Mouse (Mus musculus): ENCODE results near the gene Fras1. TPM values are rescaled to one million over a fixed set of nuclear protein-coding genes. Genes with fewer than 3 reads are reported as not detected.

Gene Fras1
- 0.32 TPM for polyA plus RNA-seq (2014; fragmentation: Illumina TruSeq; extraction: RNeasy Lipid Tissue Mini Kit (QIAGEN cat#74804); ENCODE audit: low read depth, low replicate concordance)

DNA sequence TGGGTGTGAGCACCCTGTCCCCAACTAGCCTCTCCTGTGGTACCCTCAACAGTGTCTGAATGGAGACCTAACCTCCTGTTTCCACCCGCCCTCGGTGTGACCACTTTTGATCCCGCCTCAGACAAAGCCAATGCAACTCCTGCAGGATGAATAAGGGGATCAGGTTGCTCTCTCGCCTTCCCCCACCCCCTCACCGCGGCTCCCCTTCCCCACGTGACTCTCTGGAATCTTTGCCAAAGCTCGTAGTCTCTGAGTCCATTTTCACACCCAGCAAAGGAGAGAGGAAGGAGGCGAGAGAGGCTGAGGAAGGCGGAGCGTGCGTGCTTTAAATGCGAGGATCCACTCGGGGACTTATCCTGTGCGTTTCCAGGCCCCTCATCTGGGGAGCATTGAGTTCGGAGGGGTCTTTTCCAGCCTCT, at the start of gene Fras1:
Fras1 (plus strand) TSS at position 389 of the 419 bp plus-strand sequence.

DNA sequence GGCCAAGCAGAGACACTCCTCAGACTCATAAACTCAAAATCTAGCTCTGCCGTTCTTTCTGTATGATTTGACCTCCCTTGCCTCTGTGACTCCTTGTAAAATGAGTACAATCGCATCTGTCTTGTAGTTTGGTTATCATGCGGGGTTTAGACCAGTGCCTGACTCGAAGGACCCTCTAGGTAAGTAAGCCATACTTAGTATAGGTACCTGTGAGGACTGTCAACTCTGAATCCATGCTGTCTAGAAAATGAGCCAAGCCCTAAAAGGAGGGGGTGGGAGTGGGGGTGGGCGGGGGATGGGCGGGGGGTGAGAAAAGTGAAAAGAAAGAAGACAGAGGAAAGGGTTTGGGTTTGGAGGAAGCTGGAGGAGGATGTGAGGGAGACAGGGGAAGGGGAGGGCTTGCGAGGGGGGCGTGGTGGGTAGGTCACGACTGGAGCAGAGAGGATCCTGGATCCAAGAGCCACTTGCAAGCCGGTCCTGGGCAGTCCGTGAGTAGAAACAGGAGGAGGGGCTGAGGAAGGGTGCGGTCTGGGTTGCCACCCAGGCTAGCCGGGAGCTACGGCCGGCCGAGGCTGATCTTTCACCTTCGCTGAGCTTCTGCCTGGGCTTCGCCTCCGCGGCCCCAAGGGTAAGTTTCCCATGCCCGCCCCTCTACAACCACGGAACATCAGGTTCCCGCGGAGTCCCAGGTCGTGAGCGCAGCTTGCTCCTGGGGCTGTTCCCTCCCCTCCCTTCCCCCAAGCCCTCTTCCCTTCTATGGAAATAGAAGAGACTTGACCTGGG, 419.4 kb downstream of the Fras1 start, which contains the start of gene Anxa3:
Anxa3 (plus strand) TSS at position 404 of the 783 bp plus-strand sequence.

Other genes with a start within 250 kb of the Fras1 start
- gene Cnot6l, start 209.8 kb upstream of the Fras1 start, polyA plus RNA-seq (2014; fragmentation: Illumina TruSeq; extraction: RNeasy Lipid Tissue Mini Kit (QIAGEN cat#74804); ENCODE audit: low read depth, low replicate concordance) = 35.3 TPM
- gene Mrpl1, start 164.5 kb upstream of the Fras1 start, polyA plus RNA-seq (2014; fragmentation: Illumina TruSeq; extraction: RNeasy Lipid Tissue Mini Kit (QIAGEN cat#74804); ENCODE audit: low read depth, low replicate concordance) = 55.3 TPM